ENCODE assay signal across 8 mouse cellular contexts in the genomic region with DNA sequence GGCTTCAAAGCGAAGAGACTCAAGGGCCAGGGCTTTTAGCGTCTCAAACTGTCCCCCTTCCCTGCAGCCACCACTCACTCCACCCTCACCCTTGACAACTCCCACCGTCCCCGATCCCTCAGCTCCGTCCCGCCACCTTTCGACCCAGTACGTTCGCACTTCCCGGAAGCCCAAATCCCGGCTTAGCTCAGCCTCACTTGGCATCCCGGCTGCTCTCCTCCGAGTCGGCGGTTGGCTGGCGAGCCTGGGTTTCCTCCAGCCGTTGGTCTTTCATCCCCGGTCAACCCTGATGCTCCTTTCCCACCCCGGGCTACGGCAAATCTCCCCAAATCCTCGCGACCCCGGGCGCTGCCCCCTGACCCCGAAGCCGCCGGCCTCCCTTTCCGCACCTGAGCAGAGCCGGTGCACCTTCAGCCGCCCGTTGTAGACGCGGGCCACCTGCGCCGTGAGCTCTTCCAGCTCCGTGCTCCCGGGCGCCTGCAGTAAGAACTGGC. TPM values are rescaled to one million over a fixed set of nuclear protein-coding genes. Genes with fewer than 3 reads are reported as not detected.
A peak's percentile ranks its signal among the peaks of the same experiment; 100 is the strongest.
DNase-seq lines count a peak whose midpoint lies in the region; ATAC-seq and TF ChIP-seq lines count a peak whose summit lies in the region.

No protein-coding gene starts in this region.

- under 1% methylated on average over 38 of the region's 38 CpGs for WGBS in embryonic facial prominence, embryonic 15.5 days
- WGBS in heart, embryonic 13.5 days = 1% methylated on average over 38 of the region's 38 CpGs
- WGBS in lung, postnatal 0 days = 2% methylated on average over 38 of the region's 38 CpGs

- peak overlapping the region; percentile 83 for H3K27ac ChIP-seq in embryonic facial prominence, embryonic 15.5 days (replicated peaks)
- peak overlapping the region; percentile 81 for H3K27ac ChIP-seq in heart, embryonic 13.5 days (replicated peaks)
- peak overlapping the region; percentile 88 for H3K27ac ChIP-seq in lung, postnatal 0 days (ENCODE audit: low read length)

- peaks cover 3% of the 10 kb centered on the region; the same call in 1 of the 2 replicates for H3K4me1 ChIP-seq in embryonic facial prominence, embryonic 15.5 days
- peaks cover 9% of the 10 kb centered on the region; the same call in 1 of the 2 replicates for H3K4me1 ChIP-seq in heart, embryonic 13.5 days
- no peaks in the 10 kb centered on the region for H3K4me1 ChIP-seq in lung, postnatal 0 days (ENCODE audit: insufficient read depth, low read depth, low read length)

- TF ChIP-seq EP300 in lung, postnatal 0 days (IDR thresholded peaks at IDR 0.05) = no peak

- 0 out of 2 replicates have a peak, but pooled peaks cover 7% of the 10 kb centered on the region for H3K36me3 ChIP-seq in embryonic facial prominence, embryonic 15.5 days
- H3K36me3 ChIP-seq in heart, embryonic 13.5 days = peaks cover 29% of the 10 kb centered on the region
- H3K36me3 ChIP-seq in lung, postnatal 0 days (ENCODE audit: insufficient read depth, low read length) = peaks cover 13% of the 10 kb centered on the region; the same call in 1 of the 2 replicates

- DNase-seq in cerebellum, postnatal 10 days = peak; percentile 80 to 81
- DNase-seq in cerebellum, adult 11-12 months = no peak
- peak; percentile 79 for DNase-seq in kidney, postnatal 10 days
- DNase-seq in lung, postnatal 0 days (ENCODE audit: low spot score) = peak; percentile 76
- peak; percentile 66 for DNase-seq in ovary, postnatal 36 days (ENCODE audit: low spot score)

- H3K27me3 ChIP-seq in embryonic facial prominence, embryonic 15.5 days = no peaks in the 10 kb centered on the region
- H3K27me3 ChIP-seq in heart, embryonic 13.5 days (replicated peaks) = no peaks in the 10 kb centered on the region
- no peaks in the 10 kb centered on the region for H3K27me3 ChIP-seq in lung, postnatal 0 days (replicated peaks; ENCODE audit: insufficient read depth, low read length)

- peak overlapping the region; percentile 60 for H3K9ac ChIP-seq in embryonic facial prominence, embryonic 15.5 days
- H3K9ac ChIP-seq in heart, embryonic 13.5 days = peak overlapping the region; percentile 83
- peak overlapping the region; percentile 65 for H3K9ac ChIP-seq in lung, postnatal 0 days (replicated peaks; ENCODE audit: low read depth)

- peak overlapping the region; percentile 68 for H3K4me2 ChIP-seq in embryonic facial prominence, embryonic 15.5 days (replicated peaks)
- H3K4me2 ChIP-seq in heart, embryonic 13.5 days = peak overlapping the region; percentile 86
- peak overlapping the region; percentile 91 for H3K4me2 ChIP-seq in lung, postnatal 0 days (replicated peaks; ENCODE audit: low read depth, low read length)

- peak; percentile 65 for ATAC-seq in activated CD4-positive, CD25-positive, alpha-beta regulatory T cell, adult 4 months
- peak; percentile 61; the same call in 1 of the 2 replicates for ATAC-seq in embryonic facial prominence, embryonic 15.5 days (ENCODE audit: insufficient number of reproducible peaks, low FRiP score, low TSS enrichment, low read depth)
- no peak for ATAC-seq in heart, embryonic 13.5 days (ENCODE audit: extremely low read depth, insufficient number of reproducible peaks, low FRiP score, low TSS enrichment)
- ATAC-seq in lung, postnatal 0 days = peak; percentile 59

- peak overlapping the region; percentile 77 for H3K4me3 ChIP-seq in embryonic facial prominence, embryonic 15.5 days (replicated peaks)
- peak overlapping the region; percentile 81 for H3K4me3 ChIP-seq in heart, embryonic 13.5 days
- peak overlapping the region; percentile 68 for H3K4me3 ChIP-seq in lung, postnatal 0 days (ENCODE audit: low read depth, low read length)

- TF ChIP-seq CTCF in lung, postnatal 0 days (IDR thresholded peaks at IDR 0.05) = peak; percentile 49

- no peaks in the 10 kb centered on the region for H3K9me3 ChIP-seq in embryonic facial prominence, embryonic 15.5 days (replicated peaks)
- H3K9me3 ChIP-seq in heart, embryonic 13.5 days = no peaks in the 10 kb centered on the region
- H3K9me3 ChIP-seq in lung, postnatal 0 days (ENCODE audit: low read length) = no peaks in the 10 kb centered on the region

RNA-seq across cellular contexts. Expression of a gene that starts 0.7 kb away (rescaled TPM):
- polyA plus RNA-seq in activated CD4-positive, CD25-positive, alpha-beta regulatory T cell, adult 4 months (2017; shearing (Covaris generic)) = 10 to 100 TPM; 19.6 to 28.3 TPM
- polyA plus RNA-seq in embryonic facial prominence, embryonic 15.5 days (2015; fragmentation: Nextera tagmentation; extraction: Ambion mirVana) = 45.1 and 63.4 TPM in 2 replicates
- 34.6 and 36.9 TPM in 2 replicates for polyA plus RNA-seq in heart, embryonic 13.5 days (2015; fragmentation: Nextera tagmentation; extraction: Ambion mirVana)
- polyA plus RNA-seq in lung, postnatal 0 days (2015; fragmentation: Nextera tagmentation; extraction: Ambion mirVana) = 46.3 and 47.9 TPM in 2 replicates
